Mouse (Mus musculus) thymus, postnatal 36 days (tissue): ENCODE measurements around the gene Polr2g.
"Not testable (repeated sequence)": the region's sequence is repeated elsewhere in the genome, so short reads cannot be mapped to it uniquely, and the experiment has no call there.

Experiments
- DNase-seq, 2 experiments: peaks; one replicate each; pipeline ENCODE4 v3.0.0; 2022; ENCODE audit warnings: mixed read lengths in 2 of 2

Gene Polr2g

GRCm38 (mm10) chr19:8798264-8798946, at the start of gene Polr2g:
Gene Polr2g (minus strand): TSS chr19:8798577.
- peak; percentile 85 to 91 for DNase-seq

DNA sequence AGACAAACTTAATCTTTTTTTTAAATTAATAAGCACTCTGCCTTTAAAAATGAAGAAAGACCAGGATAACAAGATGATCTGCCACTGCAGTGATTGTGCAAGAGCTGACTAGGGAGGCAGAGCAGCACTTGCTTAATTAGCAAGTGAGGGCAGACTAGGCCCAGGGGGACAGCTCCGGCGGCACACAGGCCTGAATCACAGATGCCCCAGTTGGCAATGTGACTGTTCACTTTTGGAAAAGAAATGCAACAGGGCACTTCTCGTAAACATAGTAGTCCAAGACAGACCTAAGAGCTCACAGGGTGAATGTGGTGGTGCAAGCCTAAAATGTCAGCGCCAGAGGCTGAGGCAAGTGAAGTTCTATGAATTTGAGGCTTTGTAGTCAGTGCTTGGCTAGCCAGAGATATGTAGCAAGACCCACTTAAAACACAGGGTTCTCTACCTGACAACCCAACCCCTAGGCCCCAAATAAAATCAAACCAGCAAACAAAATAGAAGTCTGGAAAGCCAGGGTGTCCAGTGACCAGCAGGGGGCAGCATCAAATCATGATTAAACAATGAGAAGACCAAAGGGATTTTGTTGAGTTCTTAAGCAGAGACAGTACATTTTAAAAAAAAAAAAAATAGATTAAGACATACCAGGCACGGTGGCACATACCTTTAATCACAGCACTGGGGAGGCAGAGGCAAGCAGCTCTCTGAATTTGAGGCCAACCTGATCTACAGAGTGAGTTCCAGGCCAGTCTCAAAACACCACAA, 46.2 kb upstream of the Polr2g start:
- peak; percentile 61 to 72 for DNase-seq

GRCm38 (mm10) chr19:8842961-8843360, 44.6 kb upstream of the Polr2g start:
- no peak for DNase-seq

- DNase-seq: no peak
These were observed 42.6 kb upstream of the Polr2g start for GRCm38 (mm10) chr19:8841012-8841411.

DNA sequence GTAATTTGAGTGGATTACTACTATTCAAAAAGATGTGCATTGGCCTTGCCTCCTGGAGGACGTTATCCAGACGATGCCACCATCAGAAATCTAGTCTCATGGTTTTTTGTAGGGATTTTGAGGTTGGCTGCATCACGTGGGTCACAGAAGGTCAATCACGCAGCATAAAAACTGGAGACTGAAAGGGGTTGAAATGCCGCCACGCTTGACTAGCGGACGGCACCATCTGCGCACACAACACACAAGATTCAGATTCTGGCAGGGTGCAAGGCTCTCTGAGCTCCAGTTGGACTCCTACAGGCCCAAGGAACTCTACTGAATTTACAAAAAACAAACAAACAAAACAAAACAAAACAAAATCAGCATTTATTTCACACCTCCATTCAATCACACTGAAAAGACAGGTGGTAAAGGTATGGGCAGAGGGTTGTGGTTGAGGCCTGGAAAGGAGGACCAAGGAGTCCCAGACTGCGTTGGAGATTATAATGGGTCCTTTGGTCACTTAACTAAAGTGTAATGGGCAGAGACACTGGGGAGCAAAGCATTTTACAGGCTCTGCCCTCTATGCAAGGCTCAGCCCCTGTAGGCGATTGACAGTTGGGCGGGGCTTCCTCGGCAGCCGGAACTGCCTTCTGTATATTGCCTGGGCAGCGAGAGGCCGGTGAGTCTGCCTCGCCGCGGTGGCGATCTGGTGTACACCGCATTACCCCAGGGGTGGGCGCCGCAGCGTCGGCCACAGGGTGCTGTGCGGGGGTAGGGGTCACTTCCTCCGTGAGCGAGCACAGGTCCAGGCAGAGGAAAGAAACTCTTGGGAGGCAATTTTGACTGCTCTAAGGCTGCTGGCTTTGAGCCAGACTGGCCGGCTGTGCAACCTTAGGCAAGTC, 41.8 kb upstream of the Polr2g start:
- DNase-seq: peak; percentile 63 to 68

DNA sequence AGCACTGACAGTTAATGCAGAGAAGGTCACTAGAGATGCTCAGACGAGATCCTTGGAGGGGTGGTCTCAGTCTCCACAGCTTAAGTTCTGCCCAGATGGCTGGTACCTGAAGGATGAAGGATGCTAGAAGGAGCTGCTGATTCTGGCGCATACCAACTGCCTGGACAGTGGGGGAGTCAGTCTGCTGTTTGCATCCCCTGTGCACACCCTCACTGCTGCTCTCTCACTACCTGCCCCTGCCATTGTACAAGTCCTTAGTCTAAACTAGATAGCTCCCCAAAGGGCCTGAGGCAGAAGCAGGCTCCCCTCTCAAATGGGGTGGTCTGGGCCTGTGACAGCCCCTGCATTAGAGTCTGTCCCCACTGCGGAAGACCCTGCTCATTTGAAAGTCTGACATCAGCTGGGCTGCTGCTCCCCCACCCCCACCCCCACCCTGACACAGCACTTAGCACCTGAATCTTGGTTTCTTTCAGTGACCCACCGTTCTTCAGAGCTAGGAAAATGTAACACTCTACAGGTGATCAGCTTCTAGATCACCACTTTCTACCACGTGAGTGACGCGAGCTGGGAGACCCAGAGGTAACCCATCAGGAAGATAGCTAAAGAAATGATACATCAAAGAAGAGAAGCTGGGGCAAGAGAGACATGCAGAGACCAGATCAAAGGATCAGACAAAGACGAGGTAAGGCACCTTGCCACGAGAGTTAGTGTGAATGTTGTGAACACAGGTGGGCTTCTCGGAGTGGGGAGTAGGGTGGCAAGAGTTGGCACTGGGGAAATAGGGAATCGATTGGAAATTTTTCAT, 40.9 kb upstream of the Polr2g start, which contains the start of gene Gng3:
TSS of gene Gng3 (minus strand) at position 92 of the 805 bp plus-strand sequence.
- no peak for DNase-seq

DNA sequence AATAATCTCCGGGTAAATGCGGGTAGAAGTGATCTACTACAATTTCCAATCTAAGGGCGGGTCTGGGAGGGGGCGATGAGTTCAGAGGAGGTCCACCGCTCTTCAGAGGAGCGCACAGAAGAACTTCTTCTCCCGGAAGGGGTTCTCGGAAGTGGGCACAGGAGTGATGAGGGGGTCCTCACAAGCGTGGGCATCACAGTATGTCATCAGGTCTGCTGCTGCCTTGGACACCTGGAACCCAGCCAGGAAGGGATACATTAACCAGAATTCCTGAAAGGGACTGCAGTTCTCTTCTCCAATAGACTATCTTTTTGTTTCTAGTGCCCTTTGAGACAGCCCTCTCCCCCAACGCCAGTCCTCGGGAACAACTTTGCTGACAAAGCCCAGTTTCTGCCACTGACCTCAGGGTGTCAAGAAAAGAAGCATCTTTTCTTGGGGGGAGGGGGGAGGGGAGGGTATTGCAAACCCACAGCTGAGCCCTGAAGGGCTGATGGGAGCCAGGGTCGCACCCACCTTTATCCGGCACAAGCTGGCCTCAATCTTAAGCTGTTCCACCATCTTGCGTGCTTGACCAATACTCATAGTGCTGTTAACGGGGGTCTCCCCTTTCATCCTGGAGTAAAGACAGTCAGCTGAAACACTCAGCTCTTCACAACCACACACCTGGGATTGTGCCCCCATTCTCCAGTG, 39.8 kb upstream of the Polr2g start:
- no peak for DNase-seq

- peak; percentile 81 to 85 for DNase-seq
These were observed 38.9 kb upstream of the Polr2g start, which contains the start of gene Bscl2 for GRCm38 (mm10) chr19:8837251-8837791. Gene Bscl2 (plus strand): TSS chr19:8837467.

GRCm38 (mm10) chr19:8836327-8836726, 38.0 kb upstream of the Polr2g start:
- not testable (repeated sequence) for DNase-seq

GRCm38 (mm10) chr19:8832971-8833370, 34.6 kb upstream of the Polr2g start:
- DNase-seq: no peak

DNA sequence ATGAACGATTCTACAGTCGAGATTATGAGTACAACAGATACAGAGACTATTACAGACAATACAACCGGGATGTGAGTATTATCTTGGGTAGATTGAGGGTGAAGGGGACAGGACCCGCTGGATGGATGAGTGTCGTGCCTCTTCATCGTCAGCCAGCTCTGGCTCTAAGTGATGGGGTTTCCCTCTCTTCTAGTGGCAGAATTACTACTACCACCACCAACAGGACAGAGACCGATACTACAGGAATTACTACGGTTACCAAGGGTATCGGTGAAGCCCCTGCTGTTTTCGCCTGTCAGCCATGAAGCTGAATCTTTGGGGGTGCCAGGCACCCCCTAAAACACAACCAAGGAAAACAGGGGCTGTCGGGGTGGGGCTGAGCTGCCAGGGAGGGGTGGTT, 32.9 kb upstream of the Polr2g start:
- no peak for DNase-seq

GRCm38 (mm10) chr19:8830664-8831063, 32.3 kb upstream of the Polr2g start:
- DNase-seq: no peak

DNA sequence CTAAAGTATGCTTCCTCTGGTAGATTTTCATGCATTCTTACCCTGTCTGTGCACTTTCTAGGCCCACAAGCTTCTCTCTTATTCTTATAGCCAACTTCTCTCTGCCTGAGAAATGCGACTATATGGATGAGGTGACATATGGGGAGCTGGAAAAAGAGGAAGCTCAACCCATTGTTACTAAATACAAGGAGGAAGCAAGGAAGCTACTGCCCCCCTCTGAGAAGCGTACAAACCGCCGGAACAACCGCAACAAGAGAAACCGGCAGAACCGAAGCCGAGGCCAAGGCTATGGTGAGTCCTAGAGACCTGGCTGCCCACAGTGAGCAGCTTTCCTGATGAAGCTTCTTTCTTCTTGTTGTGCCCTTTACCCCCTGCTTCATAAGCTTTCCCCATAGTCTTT, 31.3 kb upstream of the Polr2g start, which contains the start of gene AC129217.1:
TSS of gene AC129217.1 (plus strand) at position 114 of the 400 bp plus-strand sequence.
- DNase-seq: no peak

GRCm38 (mm10) chr19:8822696-8823095, 24.3 kb upstream of the Polr2g start:
- no peak for DNase-seq

- DNase-seq: no peak
These were observed 22.8 kb upstream of the Polr2g start for GRCm38 (mm10) chr19:8821146-8821545.

DNA sequence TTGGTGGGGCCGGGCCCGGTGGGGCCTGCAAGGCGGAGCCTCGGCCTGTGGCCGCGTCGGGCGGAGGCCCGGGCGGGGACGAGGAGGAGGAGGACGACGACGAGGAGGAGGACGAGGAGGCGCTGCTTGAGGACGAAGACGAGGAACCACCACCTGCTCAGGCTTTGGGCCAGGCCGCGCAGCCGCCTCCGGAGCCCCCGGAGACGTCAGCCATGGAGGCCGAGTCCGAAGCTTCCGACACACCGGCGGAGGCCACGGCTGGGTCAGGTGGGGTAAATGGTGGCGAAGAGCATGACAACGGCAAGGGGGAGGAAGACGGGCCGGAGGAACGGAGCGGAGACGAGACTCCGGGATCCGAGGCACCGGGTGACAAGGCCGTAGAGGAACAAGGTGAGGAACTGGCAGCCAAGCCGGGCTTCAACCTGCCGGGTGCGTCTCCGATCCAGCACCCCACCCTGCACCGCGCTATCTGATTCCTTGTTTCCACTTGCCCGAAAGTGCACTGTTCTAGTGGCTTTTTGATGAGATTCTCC, 22.1 kb upstream of the Polr2g start:
- DNase-seq: no peak

- peak; percentile 96 to 99 for DNase-seq
These were observed 21.4 kb upstream of the Polr2g start, which contains the start of gene Hnrnpul2 for GRCm38 (mm10) chr19:8819596-8820423. Gene Hnrnpul2 (plus strand): TSS chr19:8820010.

GRCm38 (mm10) chr19:8818801-8819595, 20.6 kb upstream of the Polr2g start, which contains the start of gene Ttc9c:
Gene Ttc9c (minus strand): TSS chr19:8819333.
- peak; percentile 90 to 95 for DNase-seq

GRCm38 (mm10) chr19:8818301-8818798, 20.0 kb upstream of the Polr2g start:
- peak in 1 of 2 experiments; percentile 21 for DNase-seq
